Mouse (Mus musculus): ENCODE measurements at regions not wholly inside any gene's neighbourhood (a gene's known extent, or its start where the extent isn't known, plus 50 kb on each side); places are given as distances from the start of the nearest gene placed in this dataset.

DNA sequence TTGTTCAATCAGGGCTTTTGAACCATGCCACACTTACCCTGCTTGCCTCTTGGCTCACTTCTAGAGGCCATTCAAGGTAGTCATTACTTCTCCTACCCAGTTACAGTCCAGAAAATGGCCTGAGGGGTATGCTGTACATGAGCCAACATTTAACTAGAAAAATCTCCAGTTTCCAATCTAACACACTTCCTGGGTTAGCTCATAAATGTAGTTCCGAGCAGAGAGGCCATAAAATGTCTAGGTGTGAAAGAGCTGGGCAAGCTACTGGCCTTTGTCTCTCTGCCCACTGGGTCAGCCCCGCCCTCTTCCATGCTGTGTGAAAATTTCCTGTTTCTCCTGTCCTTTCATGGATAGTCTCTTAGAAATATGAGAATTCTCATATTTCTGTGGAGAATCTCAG, 63.3 kb upstream of the Slc9a9 start:
- TF ChIP-seq EP300 (IDR thresholded peaks at IDR 0.05; ENCODE audit: low read depth) = no peak
- no peak for TF ChIP-seq CTCF (IDR thresholded peaks at IDR 0.05; ENCODE audit: low read depth)
